Mouse (Mus musculus): Measurements from ENCODE around the gene Gm20738. TPM values are rescaled to one million over a fixed set of nuclear protein-coding genes. Genes with fewer than 3 reads are reported as not detected.
"Not testable (repeated sequence)": the region's sequence is repeated elsewhere in the genome, so short reads cannot be mapped to it uniquely, and the experiment has no call there.

The Gm20738 gene
- not detected in 2 replicates for total RNA-seq (2014; rRNA removed)
- polyA plus RNA-seq (2015; fragmentation: Nextera tagmentation; extraction: Ambion mirVana): not detected in 2 replicates

- DNase-seq; H3K27ac ChIP-seq (ENCODE audit: low read depth, low read length); ATAC-seq; H3K4me2 ChIP-seq (ENCODE audit: low read depth); H3K36me3 ChIP-seq (ENCODE audit: insufficient read depth); H3K4me1 ChIP-seq (ENCODE audit: insufficient read depth); H3K27me3 ChIP-seq (ENCODE audit: insufficient read depth, low read length); H3K4me3 ChIP-seq (ENCODE audit: low read depth, low read length); H3K9ac ChIP-seq; H3K9me3 ChIP-seq (ENCODE audit: low read length): not testable (repeated sequence)
- 100% methylated on average over 1 of the region's 4 CpGs for WGBS
These were observed at the start of gene Gm20738 for GRCm38 (mm10) chrY:37957511-37957910. Gm20738 (plus strand) TSS chrY:37957811.

Data from forebrain, postnatal 0 days (tissue).